Mouse (Mus musculus): ENCODE measurements at regions not wholly inside any gene's neighbourhood (a gene's known extent, or its start where the extent isn't known, plus 50 kb on each side); places are given as distances from the start of the nearest gene placed in this dataset.

- TF ChIP-seq CTCF (IDR thresholded peaks at IDR 0.05): no peak
- TF ChIP-seq POLR2A (IDR thresholded peaks at IDR 0.05; ENCODE audit: insufficient read depth, low read depth, low read length): no peak
- no peak for TF ChIP-seq EP300 (IDR thresholded peaks at IDR 0.05; ENCODE audit: insufficient read depth, low read depth, low read length)
Observed at GRCm38 (mm10) chr4:34157818-34158511, 108.0 kb upstream of the Spaca1 start.

Data from heart, adult 2 months (tissue).